Mouse (Mus musculus) limb, embryonic 14.5 days (tissue): ENCODE results near the gene Gpr4. TPM values are rescaled to one million over a fixed set of nuclear protein-coding genes. Genes with fewer than 3 reads are reported as not detected.

Experiments
- ATAC-seq: fragments of 200-750 bp; cut with Nextera tagmentation; 2 replicates; pipeline ENCODE4 v1.8.0; 2017; ENCODE audit warnings: low read depth, moderate number of reproducible peaks, moderate TSS enrichment; ENCODE audit not compliant: low FRiP score
- DNase-seq: peaks from one replicate; pipeline ENCODE4 v3.0.0-alpha.2; 2015; ENCODE audit warnings: low spot score
- H3K27ac ChIP-seq: fragments of 300-500 bp; sonication (generic); replicated peaks from 2 replicates; pipeline ENCODE4 v1.5.1; 2014; ENCODE audit warnings: low read depth, mild to moderate bottlenecking, low read length, moderate library complexity, mixed read lengths
- H3K27me3 ChIP-seq: fragments of 300-500 bp; sonication (generic); 2 replicates; pipeline ENCODE4 v1.6.1; 2014; ENCODE audit warnings: low read length, mixed read lengths; ENCODE audit not compliant: control insufficient read depth, insufficient read depth
- H3K36me3 ChIP-seq: fragments of 300-500 bp; sonication (generic); 2 replicates; pipeline ENCODE4 v1.6.1; 2014; ENCODE audit warnings: mild to moderate bottlenecking, low read length, moderate library complexity, mixed read lengths; ENCODE audit not compliant: control insufficient read depth, insufficient read depth
- H3K4me1 ChIP-seq: fragments of 300-500 bp; sonication (generic); 2 replicates; pipeline ENCODE4 v1.6.1; 2014; ENCODE audit warnings: antibody characterized with exemption, low read length, mixed read lengths; ENCODE audit not compliant: control insufficient read depth, insufficient read depth
- H3K4me2 ChIP-seq: fragments of 300-500 bp; sonication (generic); replicated peaks from 2 replicates; pipeline ENCODE4 v1.6.1; 2014; ENCODE audit warnings: low read depth, mild to moderate bottlenecking, low read length, moderate library complexity; ENCODE audit not compliant: severe bottlenecking
- H3K4me3 ChIP-seq: fragments of 300-500 bp; sonication (generic); replicated peaks from 2 replicates; pipeline ENCODE4 v1.5.1; 2014; ENCODE audit warnings: low read length
- H3K9ac ChIP-seq: fragments of 300-500 bp; sonication (generic); 2 replicates; pipeline ENCODE4 v1.6.1; 2014; ENCODE audit warnings: mild to moderate bottlenecking, low read depth, low read length, moderate library complexity; ENCODE audit not compliant: severe bottlenecking
- H3K9me3 ChIP-seq: fragments of 300-500 bp; sonication (generic); 2 replicates; pipeline ENCODE4 v1.6.1; 2016; ENCODE audit warnings: low read length; ENCODE audit not compliant: control insufficient read depth
- POLR2A ChIP-seq: fragments of 200-500 bp; IDR thresholded peaks from 2 replicates; pipeline ENCODE4 v1.8.0; 2012; ENCODE audit warnings: inconsistent platforms, mild to moderate bottlenecking, moderate library complexity, borderline replicate concordance; ENCODE audit not compliant: insufficient read depth, insufficient read length; ENCODE audit errors: extremely low read depth
- WGBS: fragments of 180-500 bp; shearing (Covaris S2); extraction: QIAGEN DNeasy Blood & Tissue Kit; methylation state at CpG from one replicate; pipeline ENCODE4 v1.1.7; 2014; 5-methylcytosine and 5-hydroxymethylcytosine counted together
- polyA plus RNA-seq, 2 experiments: library from polyadenylated mRNA; depleted of rRNA in 1 of 2; stranded (reverse) in 1 of 2; unstranded in 1 of 2; fragments of >200 nt; fragmentation: Nextera tagmentation in 1 of 2; extraction: Ambion mirVana in 1 of 2; gene quantifications; 2 replicates each; pipeline versions ENCODE4 v1.2.1 to v1.2.3; 2012 to 2014

Gene Gpr4
- polyA plus RNA-seq, 2 experiments = 4.0 to 9.2 TPM

DNA sequence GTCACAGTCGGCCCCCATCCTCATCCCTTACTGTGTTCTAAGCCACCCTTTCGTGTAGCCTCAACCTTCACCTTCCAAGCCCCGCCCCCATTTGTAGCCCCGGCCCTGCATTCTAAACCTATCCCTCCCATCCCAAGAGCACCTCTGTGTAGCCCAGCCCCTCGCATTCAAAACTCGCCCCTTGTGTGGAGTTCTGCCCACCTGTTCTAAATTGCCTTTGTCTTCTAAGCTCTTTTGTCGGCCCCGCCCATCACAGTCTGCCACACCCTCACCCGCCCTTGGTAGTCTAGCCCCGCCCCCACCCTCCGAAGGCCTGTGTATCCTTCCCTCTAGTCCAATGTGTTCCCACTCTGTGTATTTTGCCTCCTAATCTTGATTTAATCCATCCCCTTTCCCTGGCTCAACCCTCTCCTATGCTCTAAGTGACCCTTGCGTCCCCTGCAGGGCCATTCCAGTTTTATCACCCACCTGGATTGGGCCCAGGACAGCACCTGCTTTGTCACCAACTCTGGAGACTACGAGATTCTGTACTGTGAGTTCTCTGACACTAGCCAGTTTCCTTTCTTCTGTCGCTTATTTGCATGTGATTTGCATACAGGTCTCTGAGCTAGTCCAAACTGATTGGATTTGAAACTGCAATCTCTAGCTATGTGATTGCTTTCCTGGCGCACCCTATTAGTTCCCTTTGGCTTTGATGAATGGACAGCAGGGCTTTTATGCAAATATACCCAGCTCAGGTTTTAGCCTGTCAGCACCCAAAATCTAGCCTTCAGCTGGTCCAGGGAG is 10.1 kb upstream of the Gpr4 start:
- no peak for DNase-seq
- no peak for TF ChIP-seq POLR2A
- Histone ChIP-seq H3K4me2 (no peak overlapping the region), H3K27me3 (no peaks in the 10 kb centered on the region), H3K9me3 (no peaks in the 10 kb centered on the region), H3K4me1 (no peaks in the 10 kb centered on the region), H3K36me3 (peaks cover 51% of the 10 kb centered on the region), H3K27ac (no peak overlapping the region), H3K9ac (no peak overlapping the region), H3K4me3 (no peak overlapping the region)
- WGBS = 54% methylated on average over 15 of the region's 15 CpGs
- ATAC-seq = no peak

GRCm38 (mm10) chr7:19208201-19208910 is 4.0 kb upstream of the Gpr4 start:
- no peak for TF ChIP-seq POLR2A
- DNase-seq (no peak), ATAC-seq (no peak)
- Histone ChIP-seq H3K4me3 (no peak overlapping the region), H3K27ac (no peak overlapping the region), H3K36me3 (peaks cover 24% of the 10 kb centered on the region), H3K9me3 (no peaks in the 10 kb centered on the region), H3K4me2 (no peak overlapping the region), H3K9ac (no peak overlapping the region), H3K4me1 (peaks cover 10% of the 10 kb centered on the region), H3K27me3 (no peaks in the 10 kb centered on the region)
- 77% methylated on average over 13 of the region's 13 CpGs for WGBS

DNA sequence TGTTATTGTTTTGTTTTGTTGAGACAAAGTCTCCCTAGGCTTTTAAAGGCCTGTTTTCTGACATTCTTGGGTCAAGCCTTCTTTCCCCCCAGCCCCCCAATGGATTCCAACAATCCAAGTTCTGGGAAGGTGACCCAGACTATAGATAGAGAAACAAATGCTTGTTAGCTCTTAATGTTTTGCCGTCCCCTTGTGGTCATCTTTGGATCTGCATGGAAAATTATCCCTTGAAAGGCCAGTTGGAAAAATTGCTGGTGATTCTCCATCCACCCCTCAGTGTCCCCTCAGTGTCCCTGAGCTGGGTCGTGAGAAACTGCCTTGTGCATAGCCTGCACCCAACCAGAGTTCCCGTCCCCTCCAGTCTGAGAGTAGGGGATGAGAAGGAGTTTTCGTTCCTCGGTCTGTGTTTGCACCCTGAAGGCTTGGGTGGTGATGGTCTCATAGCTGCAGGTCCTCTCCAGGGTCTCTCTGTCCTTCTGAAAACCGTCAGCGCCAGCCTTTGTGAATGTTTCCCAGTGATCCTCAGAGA is 3.3 kb upstream of the Gpr4 start:
- no peak for TF ChIP-seq POLR2A
- H3K27ac ChIP-seq = no peak overlapping the region
- no peaks in the 10 kb centered on the region for H3K9me3 ChIP-seq
- DNase-seq = peak; percentile 68
- H3K36me3 ChIP-seq = peaks cover 19% of the 10 kb centered on the region
- H3K4me3 ChIP-seq = no peak overlapping the region
- H3K4me1 ChIP-seq = peaks cover 10% of the 10 kb centered on the region
- H3K27me3 ChIP-seq = no peaks in the 10 kb centered on the region
- H3K4me2 ChIP-seq = no peak overlapping the region
- ATAC-seq = no peak
- WGBS = 52% methylated on average over 7 of the region's 7 CpGs
- H3K9ac ChIP-seq = no peak overlapping the region

- WGBS = 79% methylated on average over 4 of the region's 4 CpGs
- DNase-seq (no peak), ATAC-seq (no peak)
- TF ChIP-seq POLR2A = no peak
- no peak overlapping the region for H3K4me3 ChIP-seq
- no peaks in the 10 kb centered on the region for H3K27me3 ChIP-seq
- H3K4me2 ChIP-seq = no peak overlapping the region
- no peak overlapping the region for H3K27ac ChIP-seq
- H3K4me1 ChIP-seq = peaks cover 14% of the 10 kb centered on the region
- no peaks in the 10 kb centered on the region for H3K9me3 ChIP-seq
- H3K9ac ChIP-seq = no peak overlapping the region
- H3K36me3 ChIP-seq = peaks cover 14% of the 10 kb centered on the region; the same call in 1 of the 2 replicates
Observed at GRCm38 (mm10) chr7:19209494-19209893, 2.8 kb upstream of the Gpr4 start.

DNA sequence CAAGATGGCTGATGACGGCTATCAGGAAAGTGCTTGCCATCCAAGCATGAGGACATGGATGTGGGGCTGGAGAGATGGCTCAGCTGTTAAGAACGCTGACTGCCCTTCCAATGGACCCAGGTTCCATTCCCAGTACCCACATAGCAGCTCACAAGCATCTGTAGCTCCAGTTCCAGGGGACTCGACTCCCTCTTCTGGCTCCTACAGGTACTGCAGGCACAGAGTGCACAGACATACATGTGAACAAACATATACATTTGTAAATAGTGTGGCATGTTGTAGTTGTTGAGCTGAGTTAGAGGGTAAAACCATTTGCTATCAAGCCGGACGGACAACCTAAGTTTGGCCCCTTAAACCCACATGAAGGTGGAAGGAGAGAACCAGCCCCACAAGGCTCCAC is 2.3 kb upstream of the Gpr4 start:
- no peak overlapping the region for H3K27ac ChIP-seq
- H3K4me3 ChIP-seq = no peak overlapping the region
- H3K27me3 ChIP-seq = no peaks in the 10 kb centered on the region
- ATAC-seq (no peak), DNase-seq (no peak)
- 94% methylated on average over 5 of the region's 5 CpGs for WGBS
- H3K4me2 ChIP-seq = no peak overlapping the region
- H3K4me1 ChIP-seq = peaks cover 17% of the 10 kb centered on the region
- H3K9me3 ChIP-seq = no peaks in the 10 kb centered on the region
- no peak overlapping the region for H3K9ac ChIP-seq
- TF ChIP-seq POLR2A = no peak
- peaks cover 12% of the 10 kb centered on the region; the same call in 1 of the 2 replicates for H3K36me3 ChIP-seq
